Mouse (Mus musculus): ENCODE measurements at regions not wholly inside any gene's neighbourhood (a gene's known extent, or its start where the extent isn't known, plus 50 kb on each side); places are given as distances from the start of the nearest gene placed in this dataset.
A peak's percentile ranks its signal among the peaks of the same experiment; 100 is the strongest.

DNA sequence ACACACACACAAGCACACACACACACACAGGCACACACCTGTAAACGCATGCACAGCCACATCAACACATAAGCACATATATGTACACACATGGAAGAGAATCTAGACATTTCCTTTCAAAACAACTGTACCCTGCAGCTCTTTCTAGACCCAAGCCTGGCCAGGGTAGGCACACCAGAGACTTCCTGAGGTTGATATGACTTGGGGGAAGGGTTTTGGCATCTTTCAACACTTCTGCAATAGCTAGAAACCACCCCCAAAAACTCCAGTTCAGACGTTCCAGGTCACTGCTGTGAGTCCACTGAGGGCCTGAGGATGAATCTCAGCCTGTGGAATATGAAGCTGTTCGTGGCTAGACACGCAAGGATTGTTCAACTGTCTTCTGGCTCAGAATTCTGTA is 632.6 kb downstream of the Insc start:
- DNase-seq (ENCODE audit: extremely low spot score, low spot score), result no peak

DNA sequence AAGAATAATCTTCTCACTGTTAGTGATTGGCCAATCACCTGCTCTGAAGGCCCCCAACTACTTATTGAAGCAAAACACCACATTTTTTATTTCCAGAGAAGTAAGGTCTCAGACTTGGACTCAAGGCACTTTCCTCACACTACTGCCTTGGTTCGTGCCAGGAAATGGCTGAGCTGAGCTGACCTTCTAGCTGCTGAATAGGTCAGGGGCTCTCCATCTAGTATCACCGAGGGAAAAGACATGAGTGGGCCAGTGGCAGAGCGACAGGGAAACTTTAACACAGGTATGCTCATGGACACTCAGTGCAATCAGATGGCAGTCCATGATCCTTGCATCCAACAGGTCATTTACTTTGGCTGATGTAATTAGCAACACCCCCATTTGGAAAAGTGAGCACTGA is 635.3 kb downstream of the Insc start:
- no peak for DNase-seq (ENCODE audit: extremely low spot score, low spot score)

DNA sequence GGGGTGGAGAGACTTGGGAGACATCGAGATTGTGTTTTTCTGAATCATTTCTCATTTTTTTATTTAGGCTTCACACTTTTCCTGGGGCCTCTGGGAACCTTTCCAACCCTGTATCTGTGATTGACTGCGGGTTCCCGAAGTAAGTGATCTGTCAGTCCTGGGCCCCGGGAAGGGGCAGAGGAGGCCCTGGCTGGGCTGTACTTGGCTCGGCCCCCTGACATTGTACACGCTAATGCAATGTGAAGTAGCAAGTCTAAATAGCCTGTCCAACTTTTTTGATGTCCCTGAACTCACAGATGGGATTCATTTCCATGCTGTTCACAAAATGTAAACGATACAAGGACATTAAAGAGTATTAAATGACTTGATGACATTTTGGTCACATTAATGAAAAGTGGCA is 636.1 kb downstream of the Insc start:
- DNase-seq (ENCODE audit: extremely low spot score, low spot score), result no peak

DNA sequence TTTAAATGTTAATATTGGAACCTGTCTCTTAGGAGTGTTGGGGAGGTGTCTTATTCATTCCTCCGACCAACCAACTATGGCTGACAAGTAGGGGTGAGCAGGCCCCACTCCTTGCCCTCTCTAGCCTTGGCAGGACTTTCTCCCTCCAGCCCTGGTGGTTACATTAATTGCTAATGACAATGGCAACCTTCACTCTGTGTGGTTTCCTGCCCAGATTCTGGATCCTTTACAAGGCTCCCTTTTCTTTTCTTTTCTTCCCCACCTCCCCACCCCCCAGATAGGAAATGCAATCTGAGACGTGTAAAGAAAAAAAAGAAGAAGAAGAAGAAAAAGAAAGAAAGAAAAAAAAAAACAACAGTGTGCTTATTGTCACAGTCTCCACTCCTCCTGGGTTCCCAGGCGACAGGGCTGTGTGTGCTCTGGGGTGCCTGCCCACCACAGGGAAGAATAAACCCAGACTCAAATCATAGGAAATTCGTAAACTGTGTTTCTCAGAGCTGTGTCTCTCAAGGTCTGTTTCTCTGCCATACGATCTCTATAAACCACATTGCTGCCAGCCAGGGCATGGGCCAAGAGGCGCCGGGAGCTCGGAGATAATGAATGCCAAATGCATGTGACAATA is 637.6 kb downstream of the Insc start:
- DNase-seq (ENCODE audit: extremely low spot score, low spot score), result no peak

DNA sequence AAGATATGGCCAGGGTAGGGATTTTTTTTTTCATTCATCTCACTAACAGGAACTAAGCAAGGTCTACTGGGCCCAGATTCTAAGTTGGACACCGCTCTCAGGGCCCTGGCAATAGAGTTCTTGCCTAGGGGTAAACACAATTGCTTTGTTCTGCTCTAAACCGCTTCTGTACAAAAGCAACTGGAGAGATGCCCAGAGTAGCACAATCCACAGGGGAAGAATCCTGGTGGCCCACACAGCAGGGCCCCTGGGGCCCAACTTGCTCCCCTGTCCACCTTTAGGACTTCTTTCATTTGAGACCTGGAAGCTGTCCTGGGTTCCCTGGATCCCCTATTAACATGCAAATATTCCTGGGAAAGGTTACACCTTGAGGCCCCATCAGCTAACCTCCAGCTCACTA is 639.4 kb downstream of the Insc start:
- no peak for DNase-seq (ENCODE audit: extremely low spot score, low spot score)

DNA sequence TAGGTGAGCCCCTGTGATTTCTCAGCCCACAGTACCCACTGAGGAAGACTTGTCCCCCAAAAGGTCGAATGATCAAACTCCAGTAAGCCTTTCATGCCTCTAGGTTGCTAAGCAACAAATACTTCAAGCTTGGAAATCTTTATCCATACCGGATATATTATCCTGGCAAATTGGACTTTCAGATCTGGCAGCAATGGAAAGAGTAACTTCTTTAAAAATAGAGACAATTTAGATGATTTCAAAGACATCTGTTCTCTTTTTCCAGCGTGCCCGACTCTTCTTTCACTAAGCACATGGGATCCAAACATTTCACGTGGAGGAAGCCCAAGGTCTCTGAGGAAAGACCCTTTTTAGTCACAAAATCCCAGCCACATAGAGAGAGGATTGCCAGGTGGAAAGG is 645.4 kb downstream of the Insc start:
- DNase-seq (ENCODE audit: extremely low spot score, low spot score), result no peak

DNA sequence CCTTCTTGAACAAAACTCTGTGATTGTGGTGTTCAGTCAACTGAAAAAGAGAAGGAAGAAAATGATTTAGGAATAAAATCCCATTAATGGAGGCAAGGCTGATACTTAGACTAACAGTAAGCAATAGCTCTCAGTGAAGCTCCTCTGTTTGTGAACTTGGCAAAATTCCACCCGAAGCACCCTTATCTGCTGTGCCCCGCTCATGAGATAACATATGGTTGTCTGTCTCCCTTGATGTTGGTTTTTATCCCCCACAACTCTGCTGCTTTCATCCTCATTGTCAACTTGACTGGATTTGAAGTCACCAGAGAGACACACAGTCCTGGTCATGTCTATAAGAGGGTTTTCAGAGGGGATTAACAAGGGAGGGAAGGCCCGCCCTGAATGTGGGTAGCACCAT is 646.1 kb downstream of the Sox6 start:
- no peak for DNase-seq (ENCODE audit: extremely low spot score, low spot score)

DNA sequence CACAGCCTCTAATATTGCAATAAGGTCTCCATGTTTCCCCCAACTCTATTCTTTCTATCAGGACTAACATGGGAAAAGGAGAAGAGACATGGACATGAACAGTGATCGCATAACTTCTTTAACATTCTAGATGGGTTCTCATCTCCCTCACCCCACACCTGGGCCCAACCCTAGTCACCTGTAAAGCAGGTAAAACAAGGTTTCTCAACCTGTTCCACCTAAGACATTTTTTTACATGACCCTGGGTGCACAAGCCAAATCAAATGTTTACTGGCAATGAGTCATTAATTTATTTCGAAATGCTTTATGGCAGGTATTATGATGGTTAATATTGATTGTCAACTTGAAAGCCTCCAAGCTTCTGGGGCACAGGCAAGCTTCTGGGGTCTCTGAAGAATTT is 640.4 kb downstream of the Sox6 start:
- no peak for DNase-seq (ENCODE audit: extremely low spot score, low spot score)

DNA sequence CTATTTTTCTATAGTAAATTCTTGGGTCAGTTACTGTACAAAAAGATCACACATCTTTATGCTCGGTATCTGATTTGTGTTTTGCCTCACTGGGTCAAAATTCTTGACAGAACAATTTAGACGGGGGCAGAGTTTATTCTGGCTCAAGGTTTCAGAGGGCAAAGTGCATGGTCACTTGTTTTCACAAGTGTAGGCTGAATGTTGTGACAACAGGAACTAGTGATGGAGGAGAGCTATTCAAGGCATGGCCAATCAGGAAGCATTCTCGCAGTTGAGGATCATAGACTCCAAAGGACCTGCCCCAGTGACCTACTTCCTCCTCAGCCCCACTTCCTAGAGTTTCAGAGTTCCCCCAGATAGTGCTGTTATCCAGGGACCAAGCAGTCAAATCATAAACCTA is 639.1 kb downstream of the Sox6 start:
- DNase-seq (ENCODE audit: extremely low spot score, low spot score), result no peak

DNA sequence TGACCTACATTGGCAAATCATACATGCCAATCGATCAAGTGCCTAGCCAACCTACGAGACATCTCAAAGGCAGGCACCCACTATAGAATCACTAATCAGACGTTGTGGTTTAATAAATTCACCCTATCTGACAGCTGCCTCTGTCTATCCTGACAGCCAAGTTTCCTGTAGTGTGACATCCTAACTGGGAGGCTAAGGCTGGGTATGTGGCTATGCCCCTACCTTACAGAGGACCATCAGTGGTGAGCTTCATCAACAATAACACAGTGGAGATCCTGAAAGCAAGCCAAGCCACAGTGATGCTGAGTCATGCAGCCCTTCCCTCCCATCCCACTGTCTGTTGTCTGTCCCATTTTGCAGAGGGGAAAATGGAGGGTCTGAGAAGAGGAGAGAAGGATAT is 630.7 kb downstream of the Sox6 start:
- no peak for DNase-seq (ENCODE audit: extremely low spot score, low spot score)

DNA sequence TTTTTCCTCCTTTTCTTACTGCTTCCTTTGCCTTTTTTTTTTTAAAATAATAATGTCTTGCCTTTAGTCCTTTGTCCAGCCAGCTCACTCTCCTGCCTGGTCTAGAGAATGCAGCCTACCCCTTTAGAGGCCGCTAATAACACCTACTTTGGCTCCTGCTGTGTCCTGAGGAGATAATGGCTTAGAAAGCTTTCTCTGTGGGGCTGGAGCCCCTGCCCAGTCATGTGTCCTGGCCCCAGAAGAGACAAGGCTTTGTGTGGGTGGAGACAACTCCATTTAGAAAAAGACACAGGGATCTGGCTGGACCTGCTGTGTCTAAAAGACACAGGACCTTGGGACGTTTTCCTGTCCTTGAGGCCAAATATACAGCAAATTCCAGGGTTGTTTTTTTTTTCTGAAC is 629.7 kb downstream of the Sox6 start:
- DNase-seq (ENCODE audit: extremely low spot score, low spot score), result no peak

DNA sequence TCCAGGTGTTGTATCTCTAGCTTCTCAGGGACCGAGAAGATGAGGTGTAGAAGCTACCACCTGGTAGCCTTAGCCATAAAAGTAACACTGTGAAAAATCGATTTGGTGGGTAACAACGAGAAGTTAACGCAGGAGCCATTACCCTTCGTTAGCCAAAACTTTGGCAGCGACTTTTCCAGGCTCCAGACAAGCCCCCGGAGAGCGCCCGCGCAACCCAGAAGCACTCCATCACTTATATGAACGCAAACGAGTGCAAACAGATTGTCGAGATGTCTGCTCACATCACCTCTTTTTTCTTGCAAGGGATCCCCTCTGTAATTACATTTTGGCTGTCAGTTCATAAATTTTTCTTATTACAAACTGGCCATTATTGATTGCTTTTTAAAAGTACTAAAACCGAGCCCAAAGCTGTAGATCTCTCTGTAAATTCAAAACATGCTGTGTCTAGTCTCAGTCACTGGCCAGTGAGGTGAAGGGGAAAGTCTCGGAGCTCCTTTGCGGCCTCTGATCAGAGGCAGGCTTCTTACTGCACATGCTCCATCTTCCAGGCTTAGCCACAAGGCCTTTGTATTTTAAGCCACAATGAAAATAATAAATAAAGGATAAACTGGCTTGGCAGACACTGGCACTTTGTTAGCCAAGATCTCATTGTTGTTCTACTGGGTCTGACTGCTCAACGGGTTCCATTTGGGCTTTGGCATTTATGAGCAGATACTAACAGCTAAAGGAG is 627.9 kb downstream of the Sox6 start:
- DNase-seq (ENCODE audit: extremely low spot score, low spot score), result no peak

DNA sequence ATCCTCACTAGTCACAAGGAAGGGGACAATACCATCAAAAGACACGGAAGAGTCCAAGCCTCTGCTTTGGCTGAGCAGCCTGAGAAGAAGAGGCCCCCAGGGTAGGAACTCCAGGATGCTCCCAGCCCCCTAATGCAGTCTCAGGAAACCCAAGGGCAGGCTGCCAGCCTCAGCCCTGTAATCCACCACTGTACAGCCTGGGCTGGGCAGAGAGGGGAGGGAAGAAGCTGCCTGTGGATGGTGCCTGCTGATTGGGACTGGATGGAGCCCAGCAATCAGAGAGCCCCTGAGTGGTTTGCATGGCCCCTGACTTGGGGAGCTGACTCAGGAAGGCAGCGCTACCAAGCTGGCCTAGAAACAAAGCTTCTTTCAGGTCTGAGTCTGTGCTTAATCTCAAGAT is 627.1 kb downstream of the Sox6 start:
- no peak for DNase-seq (ENCODE audit: extremely low spot score, low spot score)

DNA sequence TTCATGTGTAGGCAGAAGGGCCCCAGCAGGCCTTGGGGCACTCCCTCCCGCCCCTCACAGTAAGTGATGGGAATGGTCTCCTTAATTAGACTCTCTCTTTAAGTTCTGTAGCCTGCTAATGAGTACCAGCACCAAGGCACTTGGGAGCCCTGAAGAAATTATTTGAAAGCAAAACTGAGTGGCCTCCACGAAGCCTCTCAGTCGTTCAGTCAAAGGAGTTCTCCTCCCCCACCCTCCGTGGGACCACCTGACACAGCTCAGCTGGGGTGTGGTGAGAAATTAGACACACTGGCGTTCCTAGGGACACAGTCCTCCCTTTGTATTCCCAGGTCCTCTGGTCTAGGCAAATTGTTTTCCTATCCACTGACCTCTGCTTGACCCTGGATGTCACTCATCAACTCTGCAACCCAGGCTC is 623.4 kb downstream of the Sox6 start:
- DNase-seq (ENCODE audit: extremely low spot score, low spot score), result peak; percentile 47
